Mouse (Mus musculus) lung, embryonic 16.5 days (tissue): ENCODE measurements at regions not wholly inside any gene's neighbourhood (a gene's known extent, or its start where the extent isn't known, plus 50 kb on each side); places are given as distances from the start of the nearest gene placed in this dataset.

Experiments used
- ATAC-seq: fragments of 200-750 bp; cut with Nextera tagmentation; 2 replicates; pipeline ENCODE4 v1.8.0; 2017; ENCODE audit warnings: low read depth, mild to moderate bottlenecking, moderate library complexity
- H3K27ac ChIP-seq: fragments of 300-500 bp; sonication (generic); 2 replicates; pipeline ENCODE4 v1.5.1; 2014; ENCODE audit warnings: mild to moderate bottlenecking, control low read depth, low read length
- H3K27me3 ChIP-seq: fragments of 300-500 bp; sonication (generic); 2 replicates; pipeline ENCODE4 v1.6.1; 2014; ENCODE audit warnings: low read depth, low read length, mixed read lengths; ENCODE audit not compliant: control insufficient read depth, insufficient read depth
- H3K36me3 ChIP-seq: fragments of 300-500 bp; sonication (generic); 2 replicates; pipeline ENCODE4 v1.6.1; 2014; ENCODE audit warnings: low read length; ENCODE audit not compliant: control insufficient read depth, insufficient read depth
- H3K4me1 ChIP-seq: fragments of 300-500 bp; sonication (generic); replicated peaks from 2 replicates; pipeline ENCODE4 v1.6.1; 2014; ENCODE audit warnings: low read length, mixed read lengths; ENCODE audit not compliant: control insufficient read depth, insufficient read depth
- H3K4me2 ChIP-seq: fragments of 300-500 bp; sonication (generic); 2 replicates; pipeline ENCODE4 v1.6.1; 2014; ENCODE audit warnings: low read depth, low read length, control low read depth
- H3K4me3 ChIP-seq: fragments of 300-500 bp; sonication (generic); 2 replicates; pipeline ENCODE4 v1.5.1; 2014; ENCODE audit warnings: mild to moderate bottlenecking, low read length, control low read depth
- H3K9ac ChIP-seq: fragments of 300-500 bp; sonication (generic); 2 replicates; pipeline ENCODE4 v1.6.1; 2014; ENCODE audit warnings: low read length, control low read depth
- H3K9me3 ChIP-seq: fragments of 300-500 bp; sonication (generic); 2 replicates; pipeline ENCODE4 v1.6.1; 2016; ENCODE audit warnings: low read length; ENCODE audit not compliant: control insufficient read depth
- WGBS: fragments of 180-500 bp; shearing (Covaris S2); extraction: QIAGEN DNeasy Blood & Tissue Kit; methylation state at CpG from one replicate; pipeline ENCODE4 v1.1.7; 2014; 5-methylcytosine and 5-hydroxymethylcytosine counted together

DNA sequence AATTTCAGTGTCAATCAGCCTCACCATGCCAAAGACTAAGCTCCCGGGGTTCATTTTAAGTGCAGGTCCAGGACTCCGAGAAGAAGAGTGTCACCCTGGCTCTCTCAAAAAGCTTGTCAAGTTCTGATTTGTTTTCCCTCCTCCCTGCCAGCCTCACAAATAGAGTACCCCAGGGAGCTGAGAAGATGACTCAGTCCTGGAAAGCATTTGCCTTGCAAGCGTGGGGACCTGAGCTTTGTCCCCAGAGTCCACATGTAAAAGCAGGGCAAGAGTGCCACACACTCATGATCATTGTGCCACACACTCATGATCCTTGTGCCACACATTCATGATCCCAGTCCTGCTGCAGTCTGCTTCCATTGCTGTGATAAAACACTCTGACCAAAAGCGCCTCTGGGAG is 100.4 kb upstream of the Lmo4 start:
- H3K9ac ChIP-seq, result no peak overlapping the region
- H3K4me1 ChIP-seq, result no peaks in the 10 kb centered on the region
- no peak for ATAC-seq
- no peak overlapping the region for H3K27ac ChIP-seq
- no peak overlapping the region for H3K4me2 ChIP-seq
- no peak overlapping the region for H3K4me3 ChIP-seq
- H3K36me3 ChIP-seq, result no peaks in the 10 kb centered on the region
- H3K27me3 ChIP-seq, result no peaks in the 10 kb centered on the region
- WGBS, result 52% methylated on average over 4 of the region's 4 CpGs
- H3K9me3 ChIP-seq, result no peaks in the 10 kb centered on the region

DNA sequence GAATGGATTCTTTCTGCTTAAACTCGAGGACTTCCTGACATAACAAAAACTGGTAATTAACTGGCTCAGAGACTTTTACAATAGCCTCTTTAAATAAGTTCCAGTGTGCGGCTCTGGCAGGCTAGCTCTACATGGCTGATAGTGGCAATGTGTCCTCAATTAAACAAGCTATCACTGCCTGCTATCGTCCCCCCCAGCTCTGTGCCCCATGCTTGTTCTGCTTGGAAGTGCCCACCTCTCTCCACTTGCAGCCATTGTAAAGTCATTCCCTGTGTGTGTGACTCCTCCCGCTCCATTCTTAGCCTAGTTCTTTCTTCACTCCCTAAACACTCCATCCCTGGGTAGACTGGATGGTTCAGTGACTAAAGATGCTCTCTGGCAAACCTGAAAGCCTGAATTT is 99.9 kb upstream of the Lmo4 start:
- Histone ChIP-seq H3K9me3 (no peaks in the 10 kb centered on the region), H3K36me3 (no peaks in the 10 kb centered on the region), H3K4me2 (no peak overlapping the region), H3K4me1 (no peaks in the 10 kb centered on the region), H3K4me3 (no peak overlapping the region), H3K9ac (no peak overlapping the region), H3K27ac (no peak overlapping the region), H3K27me3 (no peaks in the 10 kb centered on the region)
- no peak for ATAC-seq
- 65% methylated on average over 4 of the region's 4 CpGs for WGBS

DNA sequence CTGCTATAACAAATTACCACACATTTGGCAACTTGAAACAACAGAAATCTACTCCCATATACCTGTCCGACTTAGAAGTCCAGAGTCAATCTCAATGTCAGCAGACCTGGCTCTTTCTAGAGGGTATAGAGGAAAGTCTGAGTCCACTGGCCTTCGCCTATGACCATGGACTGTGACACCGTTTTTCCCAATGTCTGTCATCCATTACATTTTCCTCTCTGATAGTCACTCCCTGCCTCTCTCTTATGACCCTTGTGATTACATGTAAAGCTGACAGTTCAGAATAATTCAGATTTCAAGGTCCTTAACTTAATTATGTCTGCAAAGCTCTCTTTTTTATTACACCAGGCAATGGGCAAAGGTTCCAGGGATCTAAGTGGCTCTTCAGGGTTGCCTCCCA is 97.6 kb upstream of the Lmo4 start:
- Histone ChIP-seq H3K4me1 (no peaks in the 10 kb centered on the region), H3K27me3 (no peaks in the 10 kb centered on the region), H3K4me3 (no peak overlapping the region), H3K27ac (no peak overlapping the region), H3K36me3 (no peaks in the 10 kb centered on the region), H3K4me2 (no peak overlapping the region), H3K9ac (no peak overlapping the region), H3K9me3 (no peaks in the 10 kb centered on the region)
- WGBS, result 86% methylated on average over 3 of the region's 3 CpGs
- ATAC-seq, result no peak

DNA sequence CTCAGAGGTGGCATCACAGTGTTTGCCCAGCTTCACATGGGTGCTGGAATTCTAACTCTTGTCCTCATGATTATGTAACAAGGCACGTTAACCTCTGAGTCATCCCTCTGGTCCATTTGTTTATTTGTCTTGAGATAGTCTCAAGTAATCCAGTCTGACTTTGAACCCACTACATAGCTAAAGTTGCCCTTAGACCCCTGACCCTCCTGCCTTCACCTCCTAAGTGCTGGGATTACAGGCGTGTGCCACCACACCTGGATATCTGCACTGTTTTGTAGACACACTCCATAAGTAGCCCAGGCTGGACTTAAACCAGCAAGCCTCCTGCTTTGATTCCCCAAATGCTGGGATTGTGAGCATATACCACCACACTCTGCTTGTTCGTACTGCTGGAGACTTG is 96.0 kb upstream of the Lmo4 start:
- H3K27me3 ChIP-seq, result no peaks in the 10 kb centered on the region
- H3K36me3 ChIP-seq, result no peaks in the 10 kb centered on the region
- no peak overlapping the region for H3K9ac ChIP-seq
- H3K9me3 ChIP-seq, result no peaks in the 10 kb centered on the region
- no peak overlapping the region for H3K4me3 ChIP-seq
- H3K4me1 ChIP-seq, result no peaks in the 10 kb centered on the region
- H3K27ac ChIP-seq, result no peak overlapping the region
- no peak for ATAC-seq
- 44% methylated on average over 3 of the region's 3 CpGs for WGBS
- no peak overlapping the region for H3K4me2 ChIP-seq

DNA sequence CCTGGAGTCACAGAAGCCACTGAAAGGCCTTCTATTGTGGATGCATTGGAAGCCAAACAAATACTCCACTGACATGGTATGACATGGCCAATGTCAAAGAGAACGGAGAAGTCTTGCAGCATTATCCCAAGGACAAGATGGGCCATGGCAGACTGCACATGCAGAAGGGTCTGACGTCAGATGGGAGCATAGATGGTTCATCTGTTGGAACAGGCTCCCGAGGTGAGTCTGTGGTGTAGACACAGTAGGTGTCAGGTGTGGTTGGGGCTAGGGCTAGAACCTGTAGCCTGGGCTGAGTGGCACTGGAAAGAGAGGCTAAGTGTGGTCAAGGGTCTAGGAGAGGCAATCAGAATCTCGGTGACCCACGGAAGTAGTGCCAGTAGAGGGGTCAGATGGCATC is 94.2 kb upstream of the Lmo4 start:
- no peaks in the 10 kb centered on the region for H3K27me3 ChIP-seq
- no peak overlapping the region for H3K4me3 ChIP-seq
- H3K27ac ChIP-seq, result no peak overlapping the region
- H3K36me3 ChIP-seq, result no peaks in the 10 kb centered on the region
- H3K4me2 ChIP-seq, result no peak overlapping the region
- 85% methylated on average over 5 of the region's 5 CpGs for WGBS
- no peaks in the 10 kb centered on the region for H3K9me3 ChIP-seq
- ATAC-seq, result no peak
- no peaks in the 10 kb centered on the region for H3K4me1 ChIP-seq
- no peak overlapping the region for H3K9ac ChIP-seq

DNA sequence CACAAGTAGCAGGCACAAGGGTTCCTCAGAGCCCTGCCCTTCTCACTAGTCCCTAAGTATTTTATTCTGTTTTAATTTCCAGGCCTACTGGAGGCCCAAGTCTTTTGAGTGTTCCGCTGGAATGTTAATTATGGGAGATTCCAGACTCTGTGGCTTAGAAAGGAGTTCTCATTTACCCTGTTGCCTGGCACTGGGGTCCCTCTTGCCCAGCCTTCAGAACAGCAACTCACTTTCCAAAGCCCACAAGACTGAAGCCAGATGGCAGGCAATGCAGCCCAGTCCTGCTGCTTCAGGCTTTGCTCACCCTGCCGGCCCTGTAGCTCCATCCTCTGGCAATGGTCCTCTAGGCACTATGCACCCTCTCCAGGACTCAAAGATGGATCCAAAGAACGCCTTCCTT is 84.5 kb upstream of the Lmo4 start:
- H3K27ac ChIP-seq, result no peak overlapping the region
- no peak overlapping the region for H3K9ac ChIP-seq
- WGBS, result 65% methylated on average over 3 of the region's 3 CpGs
- no peaks in the 10 kb centered on the region for H3K36me3 ChIP-seq
- peak; percentile 38; the same call in 1 of the 2 replicates for ATAC-seq
- H3K4me1 ChIP-seq, result no peaks in the 10 kb centered on the region
- H3K27me3 ChIP-seq, result no peaks in the 10 kb centered on the region
- no peak overlapping the region for H3K4me3 ChIP-seq
- H3K4me2 ChIP-seq, result no peak overlapping the region
- H3K9me3 ChIP-seq, result no peaks in the 10 kb centered on the region

DNA sequence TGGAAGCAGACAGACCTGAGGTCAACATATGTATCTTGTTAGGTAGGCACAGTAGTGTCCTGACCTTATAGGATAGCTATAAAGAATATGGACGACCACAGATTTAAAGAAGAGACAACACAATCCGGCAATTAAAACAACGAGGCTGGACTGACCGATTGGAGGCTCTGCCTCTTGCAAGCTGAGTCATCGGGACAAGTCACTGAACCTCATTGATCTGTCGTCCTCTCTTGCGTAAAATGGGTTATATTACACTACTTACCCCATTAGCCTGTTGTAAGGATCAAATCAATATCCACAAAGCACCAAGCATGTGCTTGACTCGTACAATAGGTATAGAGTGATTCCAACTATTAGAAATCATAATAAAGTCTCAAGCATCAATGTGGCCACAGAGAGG is 81.1 kb upstream of the Lmo4 start:
- ATAC-seq, result no peak
- Histone ChIP-seq H3K27me3 (no peaks in the 10 kb centered on the region), H3K9me3 (no peaks in the 10 kb centered on the region), H3K27ac (no peak overlapping the region), H3K4me1 (no peaks in the 10 kb centered on the region), H3K4me2 (no peak overlapping the region), H3K36me3 (no peaks in the 10 kb centered on the region), H3K9ac (no peak overlapping the region), H3K4me3 (no peak overlapping the region)
- WGBS, result 85% methylated on average over 8 of the region's 8 CpGs

DNA sequence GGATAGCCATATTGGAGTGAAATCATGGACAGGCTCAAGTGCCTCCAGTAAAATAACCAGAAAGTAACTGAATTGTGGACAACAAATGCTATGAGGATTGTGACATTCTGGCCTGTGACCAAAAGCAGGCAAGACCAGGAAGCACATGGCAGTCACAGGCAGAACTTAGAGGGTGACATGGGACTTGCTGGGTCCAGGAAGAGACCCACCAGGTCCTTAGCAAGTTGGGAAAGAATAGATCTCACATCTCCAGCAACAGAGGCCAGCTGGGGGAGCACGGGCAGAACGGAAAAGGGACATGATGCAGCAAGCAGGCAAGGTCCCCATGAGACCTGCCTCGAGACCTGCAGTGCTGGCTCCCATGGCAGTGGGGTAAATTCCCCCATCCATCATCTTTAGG is 79.3 kb upstream of the Lmo4 start:
- H3K9me3 ChIP-seq, result no peaks in the 10 kb centered on the region
- no peak overlapping the region for H3K27ac ChIP-seq
- H3K27me3 ChIP-seq, result no peaks in the 10 kb centered on the region
- no peak overlapping the region for H3K4me2 ChIP-seq
- H3K4me1 ChIP-seq, result no peaks in the 10 kb centered on the region
- no peak overlapping the region for H3K9ac ChIP-seq
- no peaks in the 10 kb centered on the region for H3K36me3 ChIP-seq
- ATAC-seq, result no peak
- H3K4me3 ChIP-seq, result no peak overlapping the region
- 74% methylated on average over 3 of the region's 3 CpGs for WGBS

DNA sequence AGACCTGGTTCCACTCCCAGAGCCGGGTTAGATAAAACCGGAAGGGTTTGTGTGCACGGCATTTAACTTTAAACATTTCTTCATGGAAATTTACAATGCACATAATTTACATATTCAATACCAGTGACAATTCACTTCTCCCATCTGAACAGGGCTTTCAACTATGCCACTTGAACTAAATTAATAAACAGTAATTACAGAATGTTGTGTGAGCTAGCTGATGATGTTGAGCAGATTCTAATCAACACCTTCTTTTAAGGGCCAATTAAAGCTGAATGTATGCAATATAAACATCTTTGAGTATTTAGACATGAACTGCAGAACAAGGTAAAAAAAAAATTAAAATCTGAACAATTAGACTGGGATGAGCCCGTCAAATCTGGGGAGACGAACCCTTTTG is 68.1 kb upstream of the Lmo4 start:
- no peaks in the 10 kb centered on the region for H3K36me3 ChIP-seq
- no peaks in the 10 kb centered on the region for H3K27me3 ChIP-seq
- no peaks in the 10 kb centered on the region for H3K9me3 ChIP-seq
- H3K27ac ChIP-seq, result no peak overlapping the region
- no peak overlapping the region for H3K9ac ChIP-seq
- no peak for ATAC-seq
- WGBS, result 85% methylated on average over 5 of the region's 5 CpGs
- H3K4me2 ChIP-seq, result no peak overlapping the region
- no peaks in the 10 kb centered on the region for H3K4me1 ChIP-seq
- no peak overlapping the region for H3K4me3 ChIP-seq

DNA sequence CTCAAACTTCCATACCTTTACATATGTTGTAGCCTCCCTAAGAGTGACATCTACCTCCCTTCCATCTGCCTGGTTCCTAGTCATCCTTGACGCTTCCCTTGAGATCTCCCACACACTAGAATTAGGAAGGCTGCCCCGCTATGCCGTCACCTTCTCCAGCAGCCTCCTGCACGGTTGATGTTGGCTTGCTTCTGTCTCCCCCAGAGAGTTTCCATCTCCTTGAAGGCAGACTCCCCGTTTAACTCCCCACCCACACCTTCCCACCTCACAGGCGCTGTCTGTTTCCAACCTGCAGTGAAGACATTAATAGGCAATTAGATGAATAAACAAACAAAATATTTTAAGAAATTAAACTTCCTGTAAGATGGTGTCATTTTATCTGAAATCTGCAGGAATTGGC is 65.2 kb upstream of the Lmo4 start:
- H3K27me3 ChIP-seq, result no peaks in the 10 kb centered on the region
- H3K9me3 ChIP-seq, result no peaks in the 10 kb centered on the region
- ATAC-seq, result no peak
- H3K27ac ChIP-seq, result no peak overlapping the region
- H3K9ac ChIP-seq, result no peak overlapping the region
- no peak overlapping the region for H3K4me3 ChIP-seq
- no peaks in the 10 kb centered on the region for H3K4me1 ChIP-seq
- 78% methylated on average over 6 of the region's 6 CpGs for WGBS
- H3K36me3 ChIP-seq, result no peaks in the 10 kb centered on the region
- H3K4me2 ChIP-seq, result no peak overlapping the region
